Mouse (Mus musculus) heart, embryonic 15.5 days (tissue): ENCODE measurements around the gene Eno2. TPM values are rescaled to one million over a fixed set of nuclear protein-coding genes. Genes with fewer than 3 reads are reported as not detected.
"Not testable (repeated sequence)": the region's sequence is repeated elsewhere in the genome, so short reads cannot be mapped to it uniquely, and the experiment has no call there.

Experiments used
- ATAC-seq: fragments of 200-750 bp; cut with Nextera tagmentation; replicated peaks from 2 replicates; pipeline ENCODE4 v1.8.0; 2017; ENCODE audit warnings: low read depth, moderate TSS enrichment; ENCODE audit not compliant: insufficient number of reproducible peaks, insufficient read depth, low FRiP score
- H3K27ac ChIP-seq: fragments of 300-500 bp; sonication (generic); 2 replicates; pipeline ENCODE4 v1.5.1; 2015; ENCODE audit warnings: mild to moderate bottlenecking, inconsistent platforms
- H3K27me3 ChIP-seq: fragments of 300-500 bp; sonication (generic); 2 replicates; pipeline ENCODE4 v1.6.1; 2015; ENCODE audit warnings: inconsistent platforms
- H3K36me3 ChIP-seq: fragments of 300-500 bp; sonication (generic); 2 replicates; pipeline ENCODE4 v1.6.1; 2015; ENCODE audit warnings: mild to moderate bottlenecking, inconsistent platforms
- H3K4me1 ChIP-seq: fragments of 300-500 bp; sonication (generic); replicated peaks from 2 replicates; pipeline ENCODE4 v1.6.1; 2015; ENCODE audit warnings: inconsistent platforms
- H3K4me2 ChIP-seq: fragments of 300-500 bp; sonication (generic); 2 replicates; pipeline ENCODE4 v1.6.1; 2015; ENCODE audit warnings: inconsistent platforms, mild to moderate bottlenecking, moderate library complexity
- H3K4me3 ChIP-seq: fragments of 300-500 bp; sonication (generic); 2 replicates; pipeline ENCODE4 v1.5.1; 2015; ENCODE audit warnings: mild to moderate bottlenecking, inconsistent platforms
- H3K9ac ChIP-seq: fragments of 300-500 bp; sonication (generic); 2 replicates; pipeline ENCODE4 v1.6.1; 2015; ENCODE audit warnings: mild to moderate bottlenecking, inconsistent platforms
- H3K9me3 ChIP-seq: fragments of 300-500 bp; sonication (generic); replicated peaks from 2 replicates; pipeline ENCODE4 v1.6.1; 2016; ENCODE audit warnings: inconsistent platforms
- WGBS: fragments of 180-500 bp; shearing (Covaris S2); methylation state at CpG from one replicate; pipeline ENCODE4 v1.1.7; 2015; ENCODE audit warnings: mixed read lengths; 5-methylcytosine and 5-hydroxymethylcytosine counted together
- polyA plus RNA-seq: library from polyadenylated mRNA; unstranded; fragments of >200 nt; fragmentation: Nextera tagmentation; extraction: Ambion mirVana; gene quantifications from 2 replicates; pipeline ENCODE4 v1.2.1, GENCODE M21; 2015

The Eno2 gene
- polyA plus RNA-seq, 1 experiment from 2014 or later: 2.7 TPM

DNA sequence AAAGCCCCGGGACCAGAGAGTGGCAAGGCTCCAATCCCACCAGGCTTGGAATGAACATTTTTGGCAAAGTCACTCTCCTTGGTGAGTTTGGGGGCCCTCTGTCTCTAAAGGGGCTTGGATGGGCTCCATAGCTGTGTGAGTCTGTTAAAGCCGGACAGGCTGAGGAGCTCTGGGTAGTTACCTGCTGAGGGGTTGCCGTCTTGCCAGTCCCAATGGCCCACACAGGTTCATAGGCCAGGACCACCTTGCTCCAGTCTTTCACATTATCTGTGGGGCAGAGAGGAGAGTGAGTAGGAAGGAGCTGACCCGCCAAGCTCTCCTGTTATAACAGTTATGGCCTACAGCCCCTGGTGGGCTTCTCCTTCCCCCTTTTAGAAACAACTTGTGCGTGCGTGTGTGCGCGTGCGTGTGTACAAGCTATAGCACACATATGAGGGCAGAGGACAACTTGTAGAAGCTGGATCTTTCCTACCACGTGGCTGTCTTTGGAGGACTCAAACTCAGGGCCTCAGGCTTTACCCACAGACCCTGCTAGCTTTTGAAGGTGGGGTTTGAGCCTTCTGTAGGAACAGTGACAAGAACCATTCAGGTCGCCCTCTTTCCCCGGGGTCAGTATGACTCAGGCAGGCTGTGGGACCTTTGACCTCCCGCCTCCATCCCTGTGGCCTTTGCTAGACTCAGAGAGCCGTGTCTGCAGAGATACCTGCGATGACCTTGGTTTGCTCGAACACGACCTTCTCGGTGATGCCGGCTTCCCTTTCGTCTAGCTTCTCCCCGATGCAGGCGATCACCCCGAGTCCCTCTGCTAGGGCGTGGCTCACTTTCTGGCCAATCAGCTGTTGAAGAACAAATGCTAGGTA, 42.5 kb upstream of the Eno2 start:
- peak overlapping the region; percentile 89 for H3K9ac ChIP-seq
- H3K4me3 ChIP-seq: peak overlapping the region; percentile 87
- H3K9me3 ChIP-seq: no peaks in the 10 kb centered on the region
- H3K27me3 ChIP-seq: no peaks in the 10 kb centered on the region
- peaks cover 50% of the 10 kb centered on the region for H3K4me1 ChIP-seq
- ATAC-seq: no peak
- H3K27ac ChIP-seq: peak overlapping the region; percentile 98
- H3K4me2 ChIP-seq: peak overlapping the region; percentile 73
- 71% methylated on average over 24 of the region's 24 CpGs for WGBS
- H3K36me3 ChIP-seq: peaks cover 42% of the 10 kb centered on the region

DNA sequence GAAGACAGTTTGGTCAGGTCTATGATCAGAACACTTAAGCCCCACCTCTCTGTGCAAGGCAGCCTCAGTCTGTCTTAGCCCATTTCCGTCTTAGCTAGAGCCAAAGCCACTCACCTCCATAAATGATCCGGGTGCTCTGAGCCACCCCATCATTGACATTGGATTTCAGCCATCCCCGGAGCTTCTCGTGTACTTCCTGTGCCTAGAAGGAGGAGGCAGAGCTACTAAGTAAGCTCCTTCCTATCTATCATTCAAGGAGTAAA, 41.9 kb upstream of the Eno2 start:
- Histone ChIP-seq H3K9me3 (no peaks in the 10 kb centered on the region), H3K36me3 (peaks cover 36% of the 10 kb centered on the region), H3K4me2 (peak overlapping the region; percentile 73; the same call in 1 of the 2 replicates), H3K4me3 (0 out of 2 replicates have a peak overlapping the region, but pooled peaks have one; percentile 5), H3K9ac (no peak overlapping the region), H3K27ac (peak overlapping the region; percentile 98; the same call in 1 of the 2 replicates), H3K27me3 (no peaks in the 10 kb centered on the region), H3K4me1 (peaks cover 54% of the 10 kb centered on the region)
- WGBS: 75% methylated on average over 4 of the region's 4 CpGs
- no peak for ATAC-seq

DNA sequence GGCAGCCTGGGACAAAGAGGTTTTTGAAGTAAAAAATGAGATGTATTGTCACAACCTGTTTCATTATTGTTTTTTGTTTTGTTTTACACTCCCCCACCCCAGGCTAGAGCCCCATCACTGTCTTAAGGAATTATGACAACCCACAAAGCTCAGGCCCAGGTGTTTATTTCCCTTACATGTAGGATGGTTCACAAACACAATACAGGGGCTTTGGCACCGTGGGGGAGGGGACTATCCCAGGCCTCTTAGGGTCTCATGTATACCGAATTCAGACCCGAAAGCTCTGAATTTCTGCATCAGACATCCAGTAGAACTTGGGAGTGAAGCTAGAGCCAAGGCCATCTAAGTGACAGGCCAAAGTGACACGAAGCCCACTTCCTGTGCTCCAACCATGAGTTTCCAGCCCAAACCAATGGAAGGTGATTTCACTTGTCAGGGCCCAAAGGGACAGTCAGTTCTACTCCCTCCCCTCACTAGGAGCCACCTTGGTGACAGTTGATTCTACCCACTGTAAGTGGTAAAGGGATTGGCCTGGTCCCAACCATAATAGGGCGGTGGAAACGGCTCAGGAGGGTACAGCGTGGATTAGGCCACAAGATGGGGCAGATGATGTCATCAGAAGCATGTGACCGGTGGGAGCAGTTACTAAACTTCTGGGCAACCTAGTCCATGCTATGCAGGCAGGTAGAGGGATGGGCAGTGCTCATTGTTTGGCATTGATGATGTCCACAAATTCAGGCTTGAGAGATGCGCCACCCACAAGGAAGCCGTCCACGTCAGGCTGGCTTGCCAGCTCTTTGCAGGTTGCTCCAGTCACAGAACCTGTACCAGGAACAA, 41.3 kb upstream of the Eno2 start:
- not testable (repeated sequence) for ATAC-seq, H3K9ac ChIP-seq, H3K27me3 ChIP-seq, H3K4me3 ChIP-seq, H3K9me3 ChIP-seq
- H3K36me3 ChIP-seq: peaks cover 32% of the 10 kb centered on the region
- WGBS: 76% methylated on average over 11 of the region's 11 CpGs
- H3K4me2 ChIP-seq: 0 out of 2 replicates have a peak overlapping the region, but pooled peaks have one; percentile 86
- peak overlapping the region; percentile 91 for H3K27ac ChIP-seq
- peaks cover 60% of the 10 kb centered on the region for H3K4me1 ChIP-seq

DNA sequence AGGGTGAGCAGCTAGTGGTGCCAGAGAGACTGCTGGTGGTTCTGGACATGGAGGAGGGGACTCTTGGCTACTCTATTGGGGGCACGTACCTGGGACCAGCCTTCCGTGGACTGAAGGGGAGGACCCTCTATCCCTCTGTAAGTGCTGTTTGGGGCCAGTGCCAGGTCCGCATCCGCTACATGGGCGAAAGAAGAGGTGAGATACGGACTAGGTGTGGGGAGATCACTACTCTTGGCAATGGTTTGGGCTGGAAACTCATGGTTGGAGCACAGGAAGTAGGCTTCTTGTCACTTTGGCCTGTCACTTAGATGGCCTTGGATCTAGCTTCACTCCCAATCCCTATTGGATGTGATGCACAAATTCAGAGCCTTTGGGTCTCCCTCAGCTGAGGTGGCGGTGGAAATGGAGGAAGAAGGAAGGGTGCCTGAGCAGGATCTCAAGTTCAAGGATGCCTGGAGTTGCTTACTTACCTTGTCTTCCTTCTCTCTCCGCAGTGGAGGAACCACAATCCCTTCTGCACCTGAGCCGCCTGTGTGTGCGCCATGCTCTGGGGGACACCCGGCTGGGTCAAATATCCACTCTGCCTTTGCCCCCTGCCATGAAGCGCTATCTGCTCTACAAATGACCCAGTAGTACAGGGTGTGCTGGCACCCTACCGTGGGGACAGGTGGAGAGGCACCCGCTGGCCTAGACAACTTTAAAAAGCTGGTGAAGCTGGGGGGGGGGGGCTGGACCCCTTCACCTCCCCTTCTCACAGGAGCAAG, 40.5 kb upstream of the Eno2 start:
- Histone ChIP-seq H3K9ac (peak overlapping the region; percentile 75), H3K36me3 (peaks cover 24% of the 10 kb centered on the region), H3K4me3 (peak overlapping the region; percentile 57), H3K27me3 (no peaks in the 10 kb centered on the region), H3K27ac (peak overlapping the region; percentile 91), H3K4me1 (peaks cover 65% of the 10 kb centered on the region), H3K9me3 (no peaks in the 10 kb centered on the region), H3K4me2 (peak overlapping the region; percentile 86)
- WGBS: 43% methylated on average over 14 of the region's 14 CpGs
- ATAC-seq: no peak

DNA sequence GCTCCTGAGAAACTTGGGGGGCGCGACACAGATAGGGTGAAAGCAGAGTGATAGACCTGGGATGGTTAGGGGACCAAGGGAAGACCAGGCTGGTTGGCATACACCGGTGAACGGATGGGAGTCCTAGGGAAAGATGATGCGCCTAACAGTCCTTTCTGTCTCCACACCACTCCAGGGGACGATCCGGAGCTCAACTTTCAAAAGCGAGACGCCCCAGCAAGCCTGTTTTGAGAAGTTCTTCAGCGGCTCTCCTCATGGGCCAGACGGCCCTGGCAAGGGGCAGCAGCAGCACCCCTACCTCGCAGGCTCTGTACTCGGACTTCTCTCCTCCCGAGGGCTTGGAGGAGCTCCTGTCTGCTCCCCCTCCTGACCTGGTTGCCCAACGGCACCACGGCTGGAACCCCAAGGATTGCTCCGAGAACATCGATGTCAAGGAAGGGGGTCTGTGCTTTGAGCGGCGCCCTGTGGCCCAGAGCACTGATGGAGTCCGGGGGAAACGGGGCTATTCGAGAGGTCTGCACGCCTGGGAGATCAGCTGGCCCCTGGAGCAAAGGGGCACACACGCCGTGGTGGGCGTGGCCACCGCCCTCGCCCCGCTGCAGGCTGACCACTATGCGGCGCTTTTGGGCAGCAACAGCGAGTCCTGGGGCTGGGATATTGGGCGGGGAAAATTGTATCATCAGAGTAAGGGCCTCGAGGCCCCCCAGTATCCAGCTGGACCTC, 39.7 kb upstream of the Eno2 start:
- Histone ChIP-seq H3K4me3 (peak overlapping the region; percentile 57), H3K36me3 (peaks cover 23% of the 10 kb centered on the region), H3K9ac (peak overlapping the region; percentile 75), H3K27me3 (no peaks in the 10 kb centered on the region), H3K4me1 (peaks cover 58% of the 10 kb centered on the region), H3K9me3 (no peaks in the 10 kb centered on the region), H3K4me2 (peak overlapping the region; percentile 86), H3K27ac (peak overlapping the region; percentile 91)
- WGBS: under 1% methylated on average over 35 of the region's 35 CpGs
- ATAC-seq: peak; percentile 30

DNA sequence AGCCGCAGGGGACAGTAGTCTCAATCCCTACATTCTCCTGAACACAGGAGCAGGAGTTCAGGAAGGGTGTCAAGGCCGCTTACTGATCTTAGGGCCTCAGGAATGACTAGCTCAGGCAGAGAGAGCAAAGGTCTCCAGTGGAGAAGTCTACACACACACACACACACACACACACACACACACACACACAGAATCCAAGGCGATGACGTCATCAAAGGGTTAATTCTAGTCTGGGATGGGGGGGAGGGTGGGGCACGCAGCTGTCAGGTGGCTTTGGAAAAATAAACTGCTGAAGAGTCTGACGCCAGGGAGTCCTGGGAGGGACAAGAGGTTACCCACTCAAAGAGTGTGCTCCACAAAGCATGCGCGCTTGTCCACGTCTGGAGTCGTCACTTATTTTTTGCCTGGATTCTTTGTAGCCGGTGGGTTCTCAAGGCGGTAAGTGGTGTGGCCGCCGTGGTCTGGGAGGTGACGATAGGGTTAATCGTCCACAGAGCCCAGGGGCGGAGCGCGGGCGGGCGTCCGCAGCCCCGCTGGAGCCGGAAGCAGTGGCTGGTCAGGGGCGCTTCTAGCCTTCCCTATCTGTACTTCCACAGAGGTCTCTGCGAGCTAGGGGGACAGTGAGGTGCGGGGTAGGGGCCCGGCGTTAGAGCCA, 39.0 kb upstream of the Eno2 start, which contains the start of gene Spsb2:
Spsb2 (plus strand) TSS at position 304 of the 655 bp plus-strand sequence.
- H3K36me3 ChIP-seq: peaks cover 23% of the 10 kb centered on the region
- peaks cover 57% of the 10 kb centered on the region for H3K4me1 ChIP-seq
- H3K4me2 ChIP-seq: peak within 1 kb of the TSS; percentile 86
- H3K4me3 ChIP-seq: peak within 1 kb of the TSS; percentile 57
- WGBS: 3% methylated on average over 29 of the region's 29 CpGs
- ATAC-seq: peak; percentile 58
- peak within 1 kb of the TSS; percentile 91 for H3K27ac ChIP-seq
- H3K9me3 ChIP-seq: no peaks in the 10 kb centered on the region
- no peaks in the 10 kb centered on the region for H3K27me3 ChIP-seq
- H3K9ac ChIP-seq: peak within 1 kb of the TSS; percentile 75

DNA sequence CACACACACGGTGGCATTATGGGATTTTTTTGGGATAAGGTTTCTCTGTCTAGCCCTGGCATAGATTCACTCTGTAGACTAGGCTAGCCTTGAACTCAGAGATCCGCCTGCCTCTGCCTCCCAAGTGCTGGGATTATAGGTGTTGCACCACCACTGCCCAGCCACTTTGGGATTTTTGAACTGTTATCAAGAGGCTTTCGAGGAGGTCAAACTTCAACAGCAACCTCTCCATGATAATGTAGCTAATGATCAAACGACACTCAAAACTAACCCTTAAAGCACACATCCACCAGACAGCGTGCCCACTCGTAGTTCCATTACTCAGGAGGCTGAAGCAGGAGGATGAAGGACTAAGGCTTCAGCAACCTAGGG, 38.5 kb upstream of the Eno2 start:
- H3K27me3 ChIP-seq: no peaks in the 10 kb centered on the region
- H3K4me3 ChIP-seq: peak overlapping the region; percentile 57
- no peaks in the 10 kb centered on the region for H3K9me3 ChIP-seq
- 63% methylated on average over 6 of the region's 6 CpGs for WGBS
- peaks cover 23% of the 10 kb centered on the region for H3K36me3 ChIP-seq
- no peak overlapping the region for H3K9ac ChIP-seq
- peaks cover 57% of the 10 kb centered on the region for H3K4me1 ChIP-seq
- no peak for ATAC-seq
- peak overlapping the region; percentile 91 for H3K27ac ChIP-seq
- H3K4me2 ChIP-seq: peak overlapping the region; percentile 86

DNA sequence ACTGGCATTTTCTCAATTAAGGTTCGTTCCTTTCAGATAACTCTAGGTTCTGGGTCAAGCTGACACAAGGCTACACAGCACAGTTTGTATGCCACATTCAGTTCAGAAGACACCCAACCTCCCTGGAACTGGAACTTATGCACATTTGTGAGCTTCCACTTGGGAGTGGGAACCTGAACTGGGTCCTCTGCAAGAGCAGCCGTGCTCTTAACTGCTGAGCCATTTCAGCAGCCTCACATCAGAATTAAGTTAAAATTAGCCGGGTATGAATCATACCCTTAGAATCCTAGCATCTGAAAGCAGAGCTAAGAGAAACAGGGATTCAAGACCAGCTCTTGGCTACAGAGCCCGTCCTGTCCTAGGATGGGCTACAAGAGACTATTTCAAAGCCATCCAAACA, 37.9 kb upstream of the Eno2 start:
- peaks cover 53% of the 10 kb centered on the region for H3K4me1 ChIP-seq

DNA sequence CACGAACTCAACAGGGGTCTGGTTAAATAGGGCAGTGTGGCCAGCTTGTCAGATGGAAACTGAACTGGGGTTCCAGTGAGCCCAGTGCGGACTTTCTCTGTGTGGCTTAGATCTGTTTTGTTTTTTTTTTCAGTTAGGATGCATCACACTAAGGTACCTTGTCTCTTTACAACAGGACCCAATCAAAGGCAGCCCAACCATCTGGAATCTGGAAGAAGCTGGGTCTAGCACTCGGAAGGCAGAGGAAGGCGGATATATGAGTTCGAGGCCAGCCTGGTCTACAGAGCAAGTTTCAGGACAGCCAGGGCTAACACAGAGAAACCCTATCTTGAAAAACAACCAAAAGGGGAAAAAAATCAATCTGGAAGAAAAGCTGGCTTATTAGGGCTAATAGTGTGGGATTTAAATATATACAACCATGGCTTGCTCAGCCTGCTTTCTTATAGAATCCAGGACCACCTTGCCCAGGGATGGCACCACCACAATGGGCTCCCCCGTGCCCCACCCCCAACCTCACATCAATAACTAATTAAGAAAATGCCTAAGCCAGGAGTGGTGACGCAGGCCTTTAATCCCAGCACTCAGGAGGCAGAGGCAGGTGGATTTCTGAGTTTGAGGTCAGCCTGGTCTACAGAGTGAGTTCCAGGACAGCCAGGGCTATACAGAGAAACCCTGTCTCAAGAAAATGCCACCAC, 37.1 kb upstream of the Eno2 start:
- WGBS: 79% methylated on average over 7 of the region's 7 CpGs
- no peaks in the 10 kb centered on the region for H3K27me3 ChIP-seq
- ATAC-seq: no peak
- H3K4me2 ChIP-seq: peak overlapping the region; percentile 91
- no peak overlapping the region for H3K9ac ChIP-seq
- H3K9me3 ChIP-seq: no peaks in the 10 kb centered on the region
- peak overlapping the region; percentile 58; the same call in 1 of the 2 replicates for H3K4me3 ChIP-seq
- H3K27ac ChIP-seq: peak overlapping the region; percentile 91
- H3K4me1 ChIP-seq: peaks cover 46% of the 10 kb centered on the region
- H3K36me3 ChIP-seq: peaks cover 17% of the 10 kb centered on the region

More for the DNA sequence above, 37.9 kb upstream of the Eno2 start:
- no peak for ATAC-seq
- Histone ChIP-seq H3K9ac (no peak overlapping the region), H3K27ac (peak overlapping the region; percentile 91), H3K27me3 (no peaks in the 10 kb centered on the region), H3K4me2 (no peak overlapping the region), H3K36me3 (peaks cover 23% of the 10 kb centered on the region), H3K4me3 (no peak overlapping the region), H3K9me3 (no peaks in the 10 kb centered on the region)
- WGBS: 48% methylated on average over 4 of the region's 4 CpGs
